Mouse (Mus musculus) neural tube, embryonic 14.5 days (tissue): ENCODE results near the gene Phf21b. TPM values are rescaled to one million over a fixed set of nuclear protein-coding genes. Genes with fewer than 3 reads are reported as not detected.
"Not testable (repeated sequence)": the region's sequence is repeated elsewhere in the genome, so short reads cannot be mapped to it uniquely, and the experiment has no call there.

Experiments used
- ATAC-seq: fragments of 200-750 bp; cut with Nextera tagmentation; 2 replicates; pipeline ENCODE4 v1.8.0; 2017; ENCODE audit warnings: low read depth, mild to moderate bottlenecking, moderate TSS enrichment, moderate library complexity
- H3K27ac ChIP-seq: fragments of 300-500 bp; sonication (generic); 2 replicates; pipeline ENCODE4 v1.5.1; 2014; ENCODE audit warnings: low read depth, mild to moderate bottlenecking, control low read depth, low read length, moderate library complexity, mixed read lengths
- H3K27me3 ChIP-seq: fragments of 300-500 bp; sonication (generic); 2 replicates; pipeline ENCODE4 v1.6.1; 2014; ENCODE audit warnings: low read length; ENCODE audit not compliant: control insufficient read depth, insufficient read depth
- H3K36me3 ChIP-seq: fragments of 300-500 bp; sonication (generic); 2 replicates; pipeline ENCODE4 v1.6.1; 2014; ENCODE audit warnings: low read length, mixed read lengths; ENCODE audit not compliant: control insufficient read depth, insufficient read depth
- H3K4me1 ChIP-seq: fragments of 300-500 bp; sonication (generic); 2 replicates; pipeline ENCODE4 v1.6.1; 2014; ENCODE audit warnings: low read length; ENCODE audit not compliant: control insufficient read depth, insufficient read depth
- H3K4me2 ChIP-seq: fragments of 300-500 bp; sonication (generic); 2 replicates; pipeline ENCODE4 v1.6.1; 2014; ENCODE audit warnings: mild to moderate bottlenecking, low read depth, low read length, control low read depth
- H3K4me3 ChIP-seq: fragments of 300-500 bp; sonication (generic); 2 replicates; pipeline ENCODE4 v1.5.1; 2014; ENCODE audit warnings: low read depth, low read length, control low read depth, mixed read lengths
- H3K9ac ChIP-seq: fragments of 300-500 bp; sonication (generic); replicated peaks from 2 replicates; pipeline ENCODE4 v1.6.1; 2014; ENCODE audit warnings: low read depth, mild to moderate bottlenecking, control low read depth, low read length, mixed read lengths
- H3K9me3 ChIP-seq: fragments of 300-500 bp; sonication (generic); 2 replicates; pipeline ENCODE4 v1.6.1; 2016; ENCODE audit warnings: low read length; ENCODE audit not compliant: control insufficient read depth
- WGBS: fragments of 180-500 bp; shearing (Covaris S2); extraction: QIAGEN DNeasy Blood & Tissue Kit; methylation state at CpG from one replicate; pipeline ENCODE4 v1.1.7; 2014; 5-methylcytosine and 5-hydroxymethylcytosine counted together
- polyA plus RNA-seq: library from polyadenylated mRNA; unstranded; fragments of >200 nt; fragmentation: Nextera tagmentation; extraction: Ambion mirVana; gene quantifications from 2 replicates; pipeline ENCODE4 v1.2.1, GENCODE M21; 2014

Phf21b gene
- 9.2 and 12.5 TPM in 2 replicates for polyA plus RNA-seq

DNA sequence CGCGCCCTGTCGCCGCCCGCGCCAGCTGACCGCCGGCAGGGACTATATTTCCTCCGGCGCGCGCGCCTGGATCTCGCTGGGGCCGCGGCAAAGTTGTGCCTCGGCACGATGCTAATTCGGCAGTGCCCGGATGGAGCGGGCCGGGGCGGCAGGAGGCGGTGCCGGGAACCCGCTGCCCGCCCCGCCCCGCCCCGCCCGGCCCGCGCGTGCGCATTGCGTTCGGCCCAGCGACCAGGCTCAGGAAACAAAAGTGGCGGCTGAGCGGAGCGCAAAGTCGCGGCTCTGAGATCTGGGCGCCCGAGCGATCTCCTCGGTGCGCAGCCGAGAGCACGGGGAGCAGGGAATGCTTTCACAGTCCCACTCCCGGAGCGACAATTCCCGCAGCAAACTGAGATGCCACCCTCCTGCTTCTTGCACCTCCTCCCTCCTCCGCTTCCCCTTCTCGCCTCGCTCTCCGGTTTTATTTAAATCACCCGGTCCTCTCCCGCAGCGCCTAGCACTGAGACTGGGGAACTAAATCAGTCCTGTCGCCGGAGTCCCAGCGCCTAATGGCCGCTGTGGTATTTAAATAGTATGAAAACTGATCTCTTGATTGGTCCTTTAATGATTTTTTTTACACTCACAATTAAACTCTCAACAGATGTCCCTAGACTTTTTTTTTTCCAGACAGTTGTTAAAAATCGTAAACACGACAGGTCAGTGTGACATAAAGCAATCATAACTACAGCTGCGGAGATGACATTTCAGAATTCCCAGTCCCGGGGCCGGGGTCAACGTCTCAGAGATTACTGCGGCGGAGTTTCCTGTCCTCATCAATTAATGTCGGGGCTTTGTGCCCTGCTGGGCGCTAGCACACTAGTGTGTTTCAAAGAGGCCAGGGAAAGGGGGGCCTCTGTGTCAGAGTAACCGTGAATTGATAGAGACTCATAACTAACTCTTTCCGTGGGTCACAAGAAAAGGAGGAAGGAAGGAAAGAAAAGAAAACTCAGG is at the start of gene Phf21b:
TSS of gene Phf21b (minus strand) at position 44 of the 990 bp plus-strand sequence.
- Histone ChIP-seq H3K4me3 (peak within 1 kb of the TSS; percentile 77), H3K4me1 (peaks cover 21% of the 10 kb centered on the region), H3K36me3 (no peaks in the 10 kb centered on the region), H3K27me3 (no peaks in the 10 kb centered on the region), H3K9ac (peak within 1 kb of the TSS; percentile 78), H3K4me2 (peak within 1 kb of the TSS; percentile 94), H3K27ac (peak within 1 kb of the TSS; percentile 95), H3K9me3 (no peaks in the 10 kb centered on the region)
- under 1% methylated on average over 74 of the region's 76 CpGs for WGBS
- peak; percentile 68 for ATAC-seq

- H3K27ac ChIP-seq: no peak overlapping the region
- ATAC-seq: no peak
- 65% methylated on average over 7 of the region's 7 CpGs for WGBS
- no peak overlapping the region for H3K4me2 ChIP-seq
- no peak overlapping the region for H3K9ac ChIP-seq
- H3K36me3 ChIP-seq: no peaks in the 10 kb centered on the region
- H3K9me3 ChIP-seq: no peaks in the 10 kb centered on the region
- no peaks in the 10 kb centered on the region for H3K27me3 ChIP-seq
- H3K4me1 ChIP-seq: no peaks in the 10 kb centered on the region
- H3K4me3 ChIP-seq: no peak overlapping the region
Measured at GRCm38 (mm10) chr15:84903843-84904385, 48.1 kb upstream of the Phf21b start.

- 15% methylated on average over 7 of the region's 7 CpGs for WGBS
- H3K36me3 ChIP-seq: no peaks in the 10 kb centered on the region
- H3K27me3 ChIP-seq: no peaks in the 10 kb centered on the region
- no peaks in the 10 kb centered on the region for H3K9me3 ChIP-seq
- H3K9ac ChIP-seq: no peak overlapping the region
- no peak overlapping the region for H3K4me3 ChIP-seq
- peak overlapping the region; percentile 26; the same call in 1 of the 2 replicates for H3K4me2 ChIP-seq
- H3K4me1 ChIP-seq: peaks cover 5% of the 10 kb centered on the region
- H3K27ac ChIP-seq: peak overlapping the region; percentile 44
- peak; percentile 84 for ATAC-seq
Measured at GRCm38 (mm10) chr15:84898077-84898476, 42.2 kb upstream of the Phf21b start.

DNA sequence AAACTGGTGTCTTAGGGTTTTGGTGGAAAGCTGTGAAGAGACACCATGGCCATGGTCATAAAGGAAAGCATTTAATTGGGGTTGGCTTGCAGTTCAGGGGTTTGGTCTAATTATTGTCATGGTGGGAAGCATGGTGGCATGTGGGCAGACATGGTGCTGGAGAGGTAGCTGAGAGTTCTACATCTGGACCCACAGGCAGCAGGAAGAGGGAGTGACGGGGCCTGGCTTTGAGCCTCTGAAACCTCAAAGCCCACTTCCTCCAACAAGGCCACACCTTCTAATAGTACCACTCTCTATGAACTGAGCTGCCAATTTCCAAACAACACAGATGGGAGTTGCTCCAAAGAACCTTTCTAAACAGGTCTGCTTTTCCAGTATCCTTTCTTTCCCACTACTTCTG is 40.8 kb upstream of the Phf21b start:
- Histone ChIP-seq H3K4me1 (peaks cover 5% of the 10 kb centered on the region), H3K27me3 (no peaks in the 10 kb centered on the region), H3K27ac (no peak overlapping the region), H3K4me3 (no peak overlapping the region), H3K9ac (no peak overlapping the region), H3K36me3 (no peaks in the 10 kb centered on the region), H3K4me2 (no peak overlapping the region), H3K9me3 (no peaks in the 10 kb centered on the region)
- ATAC-seq: no peak
- WGBS: 91% methylated on average over 1 of the region's 1 CpGs

- H3K4me3 ChIP-seq, H3K9ac ChIP-seq, ATAC-seq, H3K4me1 ChIP-seq, H3K36me3 ChIP-seq, H3K27me3 ChIP-seq, H3K9me3 ChIP-seq, H3K4me2 ChIP-seq, H3K27ac ChIP-seq: not testable (repeated sequence)
- 81% methylated on average over 10 of the region's 10 CpGs for WGBS
Measured at GRCm38 (mm10) chr15:84896216-84896615, 40.4 kb upstream of the Phf21b start.

- 3% methylated on average over 3 of the region's 3 CpGs for WGBS
- no peaks in the 10 kb centered on the region; the same call in 1 of the 2 replicates for H3K4me1 ChIP-seq
- H3K27ac ChIP-seq: no peak overlapping the region
- no peaks in the 10 kb centered on the region for H3K36me3 ChIP-seq
- H3K4me3 ChIP-seq: no peak overlapping the region
- no peak overlapping the region for H3K9ac ChIP-seq
- H3K27me3 ChIP-seq: no peaks in the 10 kb centered on the region
- no peaks in the 10 kb centered on the region for H3K9me3 ChIP-seq
- peak; percentile 44; the same call in 1 of the 2 replicates for ATAC-seq
- no peak overlapping the region for H3K4me2 ChIP-seq
Measured at GRCm38 (mm10) chr15:84891658-84892057, 35.8 kb upstream of the Phf21b start.

DNA sequence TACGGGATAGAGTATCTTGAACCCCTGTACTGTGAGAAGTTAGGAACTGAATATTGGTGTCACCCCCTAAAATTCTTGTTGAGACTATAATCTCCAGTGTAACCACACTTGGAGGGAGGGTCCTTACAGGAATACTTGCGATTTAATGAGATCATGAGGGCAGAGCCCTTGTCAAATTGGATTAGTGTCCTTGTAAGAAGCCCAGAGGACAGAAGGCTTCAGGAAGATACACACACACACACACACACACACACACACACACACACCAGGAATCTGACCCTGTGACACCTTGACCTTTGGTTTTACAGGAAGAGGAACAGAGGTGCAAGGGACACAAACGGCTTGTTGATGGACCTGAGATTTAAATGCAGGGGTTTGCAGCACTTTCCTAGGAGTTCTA is 35.4 kb upstream of the Phf21b start:
- no peaks in the 10 kb centered on the region for H3K36me3 ChIP-seq
- no peak overlapping the region for H3K4me2 ChIP-seq
- no peaks in the 10 kb centered on the region; the same call in 1 of the 2 replicates for H3K4me1 ChIP-seq
- H3K27me3 ChIP-seq: no peaks in the 10 kb centered on the region
- H3K9me3 ChIP-seq: no peaks in the 10 kb centered on the region
- H3K4me3 ChIP-seq: no peak overlapping the region
- no peak overlapping the region for H3K9ac ChIP-seq
- H3K27ac ChIP-seq: no peak overlapping the region
- no peak for ATAC-seq
- 62% methylated on average over 3 of the region's 3 CpGs for WGBS

- Histone ChIP-seq H3K4me3 (no peak overlapping the region), H3K4me1 (no peaks in the 10 kb centered on the region; the same call in 1 of the 2 replicates), H3K36me3 (no peaks in the 10 kb centered on the region), H3K9me3 (no peaks in the 10 kb centered on the region), H3K4me2 (no peak overlapping the region), H3K9ac (no peak overlapping the region), H3K27ac (no peak overlapping the region), H3K27me3 (no peaks in the 10 kb centered on the region)
- no peak for ATAC-seq
- 58% methylated on average over 12 of the region's 12 CpGs for WGBS
Measured at GRCm38 (mm10) chr15:84888066-84888465, 32.2 kb upstream of the Phf21b start.
